Mouse (Mus musculus) embryonic fibroblast, embryonic 13.5 days (primary cell): Measurements from ENCODE around the gene Gorasp2. TPM values are rescaled to one million over a fixed set of nuclear protein-coding genes. Genes with fewer than 3 reads are reported as not detected.

ENCODE experiments used
- H3K27ac ChIP-seq: 2 replicates; pipeline ENCODE4 v1.5.1; 2012; ENCODE audit warnings: low read length, control low read depth, inconsistent platforms; ENCODE audit not compliant: insufficient read depth
- H3K4me1 ChIP-seq: 2 replicates; pipeline ENCODE4 v1.6.1; 2011; ENCODE audit warnings: low read length; ENCODE audit not compliant: control insufficient read depth, insufficient read depth
- H3K4me3 ChIP-seq: 2 replicates; pipeline ENCODE4 v1.5.1; 2011; ENCODE audit warnings: mild to moderate bottlenecking, control low read depth, low read length; ENCODE audit not compliant: insufficient read depth
- CTCF ChIP-seq: IDR thresholded peaks from 2 replicates; pipeline ENCODE4 v1.5.1; 2011; ENCODE audit warnings: mild to moderate bottlenecking, control low read depth, low read length, moderate library complexity, borderline replicate concordance; ENCODE audit not compliant: insufficient read depth
- POLR2A ChIP-seq: IDR thresholded peaks from 2 replicates; pipeline ENCODE4 v1.6.1; 2011; ENCODE audit warnings: low read depth, mild to moderate bottlenecking, control low read depth, low read length, moderate library complexity
- polyA plus RNA-seq: library from polyadenylated mRNA; stranded (reverse); fragments of >200 nt; gene quantifications from 2 replicates; pipeline ENCODE4 v1.2.4, GENCODE M21; 2011; ENCODE audit warnings: low read depth; ENCODE audit not compliant: missing spikeins, insufficient read length

The Gorasp2 gene
- polyA plus RNA-seq, 1 experiment, result 162 TPM

- H3K4me3 ChIP-seq, result no peak overlapping the region
- H3K4me1 ChIP-seq, result no peaks in the 10 kb centered on the region
- no peak overlapping the region for H3K27ac ChIP-seq
- TF ChIP-seq POLR2A (no peak), CTCF (no peak)
These were observed 65.7 kb downstream of the Gorasp2 start for GRCm38 (mm10) chr2:70727089-70727488.

GRCm38 (mm10) chr2:70735534-70735933, 74.2 kb downstream of the Gorasp2 start:
- Histone ChIP-seq H3K4me1 (no peaks in the 10 kb centered on the region), H3K27ac (no peak overlapping the region), H3K4me3 (no peak overlapping the region)
- no peak for TF ChIP-seq POLR2A
- no peak for TF ChIP-seq CTCF

- no peak overlapping the region for H3K4me3 ChIP-seq
- no peak for TF ChIP-seq CTCF
- no peak for TF ChIP-seq POLR2A
- no peaks in the 10 kb centered on the region for H3K4me1 ChIP-seq
- H3K27ac ChIP-seq, result no peak overlapping the region
These were observed 74.6 kb downstream of the Gorasp2 start for GRCm38 (mm10) chr2:70736008-70736407.

GRCm38 (mm10) chr2:70741901-70742300, 80.5 kb downstream of the Gorasp2 start:
- Histone ChIP-seq H3K4me3 (no peak overlapping the region), H3K4me1 (no peaks in the 10 kb centered on the region), H3K27ac (no peak overlapping the region)
- TF ChIP-seq POLR2A, result no peak
- TF ChIP-seq CTCF, result no peak

GRCm38 (mm10) chr2:70742588-70742987, 81.2 kb downstream of the Gorasp2 start:
- Histone ChIP-seq H3K27ac (no peak overlapping the region), H3K4me3 (no peak overlapping the region), H3K4me1 (no peaks in the 10 kb centered on the region)
- TF ChIP-seq CTCF (no peak), POLR2A (no peak)

GRCm38 (mm10) chr2:70751655-70752054, 90.3 kb downstream of the Gorasp2 start:
- H3K27ac ChIP-seq, result no peak overlapping the region
- TF ChIP-seq CTCF (no peak), POLR2A (no peak)
- H3K4me3 ChIP-seq, result no peak overlapping the region
- no peaks in the 10 kb centered on the region for H3K4me1 ChIP-seq

- H3K4me3 ChIP-seq, result no peak overlapping the region
- H3K4me1 ChIP-seq, result no peaks in the 10 kb centered on the region
- H3K27ac ChIP-seq, result no peak overlapping the region
- TF ChIP-seq POLR2A, result no peak
- TF ChIP-seq CTCF, result no peak
These were observed 90.8 kb downstream of the Gorasp2 start for GRCm38 (mm10) chr2:70752149-70752548.

Other genes starting within 250 kb of the Gorasp2 start
- gene Sp5, start 186.7 kb upstream of the Gorasp2 start, polyA plus RNA-seq, result not detected in 2 replicates
- gene Erich2, start 152.8 kb upstream of the Gorasp2 start, polyA plus RNA-seq, result not detected in 2 replicates
- gene Gad1, start 108.5 kb upstream of the Gorasp2 start, polyA plus RNA-seq, result not detected in 2 replicates
- gene Gm26558, start 532 bp downstream of the Gorasp2 start, polyA plus RNA-seq, result not detected in 2 replicates
- gene Tlk1, start 164.2 kb downstream of the Gorasp2 start, polyA plus RNA-seq, result 52.9 and 59.1 TPM in 2 replicates